Mouse (Mus musculus) ES-Bruce4 (cell line): ENCODE results near the gene Hist1h3d. TPM values are rescaled to one million over a fixed set of nuclear protein-coding genes. Genes with fewer than 3 reads are reported as not detected.

Experiments
- H3K27ac ChIP-seq: 2 replicates; pipeline ENCODE4 v1.5.1; 2012; ENCODE audit warnings: low read length, inconsistent platforms; ENCODE audit not compliant: insufficient read depth
- H3K27me3 ChIP-seq: 2 replicates; pipeline ENCODE4 v1.6.1; 2012; ENCODE audit warnings: mild to moderate bottlenecking, low read length, inconsistent platforms; ENCODE audit not compliant: control insufficient read depth, poor library complexity, insufficient read depth, severe bottlenecking
- H3K36me3 ChIP-seq: 2 replicates; pipeline ENCODE4 v1.6.1; 2012; ENCODE audit warnings: inconsistent platforms, mild to moderate bottlenecking, low read length, moderate library complexity; ENCODE audit not compliant: control insufficient read depth, poor library complexity, insufficient read depth, severe bottlenecking
- H3K4me1 ChIP-seq: one replicate; pipeline ENCODE4 v1.8.1; 2011; ENCODE audit warnings: low read length; ENCODE audit not compliant: control insufficient read depth, insufficient read depth
- H3K4me3 ChIP-seq: 2 replicates; pipeline ENCODE4 v1.5.1; 2011; ENCODE audit warnings: low read depth, mild to moderate bottlenecking, low read length
- H3K9ac ChIP-seq: 2 replicates; pipeline ENCODE4 v1.6.1; 2012; ENCODE audit warnings: low read depth, mild to moderate bottlenecking, inconsistent platforms; ENCODE audit not compliant: poor library complexity, severe bottlenecking
- H3K9me3 ChIP-seq: replicated peaks from 2 replicates; pipeline ENCODE4 v1.6.1; 2012; ENCODE audit warnings: mild to moderate bottlenecking, low read length, inconsistent platforms; ENCODE audit not compliant: control insufficient read depth, poor library complexity, insufficient read depth, severe bottlenecking
- CTCF ChIP-seq: IDR thresholded peaks from one replicate; pipeline ENCODE4 v1.8.1; 2011; ENCODE audit warnings: low read depth, low read length
- EP300 ChIP-seq: IDR thresholded peaks from 2 replicates; pipeline ENCODE4 v1.6.1; 2011; ENCODE audit warnings: low read depth, low read length; ENCODE audit not compliant: insufficient read depth
- POLR2A ChIP-seq: IDR thresholded peaks from one replicate; pipeline ENCODE4 v1.8.1; 2011; ENCODE audit warnings: low read length; ENCODE audit not compliant: insufficient read depth
- polyA plus RNA-seq: library from polyadenylated mRNA; stranded (reverse); fragments of >200 nt; gene quantifications from 2 replicates; pipeline ENCODE4 v1.2.4, GENCODE M21; 2011; ENCODE audit warnings: low read depth; ENCODE audit not compliant: missing spikeins, insufficient read depth, insufficient read length

Hist1h3d gene
- polyA plus RNA-seq, 1 experiment, result 3.2 TPM

DNA sequence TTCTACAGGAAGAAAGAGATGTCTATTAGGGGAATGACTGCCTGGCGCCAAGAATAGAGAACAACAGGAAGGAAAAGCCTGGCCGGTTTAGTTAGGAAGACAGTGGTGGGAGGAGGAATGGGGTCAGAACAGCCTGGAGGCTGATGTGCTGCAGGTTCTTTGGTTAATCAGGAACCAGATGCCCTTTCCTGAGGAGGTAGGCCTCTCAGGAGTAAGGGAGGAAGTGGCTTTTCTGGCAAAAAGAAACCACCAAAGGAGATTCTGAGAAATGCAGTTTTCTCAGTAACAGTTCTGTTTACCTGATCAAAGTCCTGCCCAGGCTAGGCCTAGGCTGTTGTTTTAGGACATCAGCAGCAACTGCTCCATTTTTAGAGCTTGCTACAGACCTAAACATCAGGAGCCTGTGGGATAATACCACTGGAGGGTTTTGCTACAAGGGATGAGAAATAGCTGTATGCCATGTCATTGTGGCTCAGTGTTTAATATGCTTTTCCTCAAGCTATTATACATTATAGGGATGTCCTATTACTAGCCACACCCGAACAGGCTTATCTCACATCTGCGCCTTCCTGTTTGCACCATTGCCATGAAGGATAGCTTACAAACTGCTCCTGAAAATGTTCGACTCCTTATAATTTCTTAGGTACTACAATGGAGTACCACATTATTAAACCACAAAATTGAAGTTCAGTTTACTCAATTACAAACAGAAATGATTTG is 17.6 kb downstream of the Hist1h3d start:
- peak overlapping the region; percentile 86 for H3K27ac ChIP-seq
- H3K27me3 ChIP-seq, result no peaks in the 10 kb centered on the region

DNA sequence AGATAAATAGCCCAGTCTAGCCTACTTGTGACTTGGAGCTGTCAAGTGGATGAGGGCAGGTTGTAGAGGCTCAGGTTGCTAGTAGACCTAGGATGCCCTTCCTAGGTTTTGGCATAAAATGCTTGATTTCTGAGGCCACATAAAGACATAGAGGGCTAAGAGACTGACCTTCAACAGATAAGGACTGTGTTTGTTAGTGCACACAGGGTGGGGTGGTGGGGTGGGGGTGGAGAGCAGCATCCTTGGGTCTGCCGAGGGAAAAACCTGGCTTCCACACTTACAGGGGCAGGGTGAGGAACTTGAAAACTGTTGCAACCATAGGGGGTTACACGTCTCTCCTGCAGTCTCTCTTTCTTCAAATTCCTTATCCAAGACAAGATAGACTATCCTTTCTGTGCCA is 19.6 kb downstream of the Hist1h3d start:
- TF ChIP-seq CTCF, result no peak
- TF ChIP-seq EP300, result no peak
- no peak for TF ChIP-seq POLR2A
- Histone ChIP-seq H3K9ac (no peak overlapping the region), H3K4me1 (peaks cover 6% of the 10 kb centered on the region), H3K36me3 (no peaks in the 10 kb centered on the region), H3K4me3 (no peak overlapping the region), H3K9me3 (no peaks in the 10 kb centered on the region; the same call in 1 of the 2 replicates), H3K27me3 (no peaks in the 10 kb centered on the region), H3K27ac (peak overlapping the region; percentile 87)

More for the DNA sequence above, 17.6 kb downstream of the Hist1h3d start:
- no peak for TF ChIP-seq POLR2A
- peak; percentile 85 for TF ChIP-seq EP300
- Histone ChIP-seq H3K4me1 (peaks cover 6% of the 10 kb centered on the region), H3K4me3 (no peak overlapping the region), H3K9ac (no peak overlapping the region), H3K36me3 (no peaks in the 10 kb centered on the region), H3K9me3 (no peaks in the 10 kb centered on the region; the same call in 1 of the 2 replicates)

DNA sequence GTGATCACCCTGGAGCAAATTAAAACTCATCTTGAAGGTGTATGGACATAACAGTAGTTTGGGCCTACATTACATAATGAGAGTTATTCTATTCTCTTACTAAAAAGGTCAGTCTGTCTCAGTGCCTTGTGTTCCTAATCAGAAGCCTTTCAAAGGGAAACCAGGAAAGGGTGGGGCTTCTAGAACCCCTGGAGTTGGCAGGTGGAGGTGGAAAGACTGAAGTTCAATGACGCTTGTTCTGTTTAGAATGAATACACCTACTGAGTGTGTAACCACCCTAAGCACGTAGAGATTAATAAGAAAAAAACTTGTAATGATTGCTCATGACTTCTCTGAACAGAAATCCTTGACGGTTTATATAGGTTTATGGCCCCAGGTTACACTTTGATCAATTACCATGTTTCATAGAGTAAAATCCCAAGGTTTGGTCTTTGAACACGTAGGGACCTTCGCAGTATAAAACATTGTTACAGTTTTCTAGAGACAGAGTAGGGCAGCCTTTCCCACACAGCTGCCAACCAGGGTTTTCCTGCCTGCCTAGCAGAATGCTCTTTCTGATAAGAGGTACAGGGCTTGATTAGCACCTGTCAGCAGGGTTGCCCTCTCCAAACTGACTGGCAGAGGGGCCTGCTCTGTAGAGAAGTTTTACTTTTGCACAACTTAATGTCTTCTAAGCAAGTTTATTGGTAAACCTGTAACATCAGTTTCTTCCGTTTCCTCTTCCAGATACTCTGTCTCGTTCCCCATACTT is 20.2 kb downstream of the Hist1h3d start:
- Histone ChIP-seq H3K36me3 (no peaks in the 10 kb centered on the region), H3K27ac (peak overlapping the region; percentile 87), H3K9ac (no peak overlapping the region)

DNA sequence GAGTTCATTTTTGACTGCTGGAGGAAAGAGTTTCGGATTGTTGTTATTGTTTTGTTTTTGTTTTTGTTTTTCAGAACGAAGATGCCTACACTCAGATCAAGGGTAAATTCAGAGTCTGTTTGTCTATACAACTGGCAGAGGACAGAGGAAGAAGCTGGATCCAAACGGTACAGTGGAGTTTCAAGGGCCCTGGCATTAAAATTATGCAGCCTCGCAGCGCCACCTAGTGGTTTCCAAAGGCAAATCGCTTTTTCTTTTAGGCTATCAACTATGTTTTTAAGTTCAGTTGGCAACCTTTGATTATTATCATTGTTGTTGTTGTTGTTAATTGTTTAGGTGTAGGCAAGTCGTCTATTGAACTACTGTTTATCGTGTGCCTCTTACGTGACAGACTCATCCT is 22.4 kb downstream of the Hist1h3d start:
- TF ChIP-seq CTCF (peak; percentile 50), EP300 (no peak), POLR2A (no peak)
- H3K9me3 ChIP-seq, result no peaks in the 10 kb centered on the region; the same call in 1 of the 2 replicates
- peaks cover 6% of the 10 kb centered on the region for H3K4me1 ChIP-seq

More for the DNA sequence above, 20.2 kb downstream of the Hist1h3d start:
- no peaks in the 10 kb centered on the region; the same call in 1 of the 2 replicates for H3K9me3 ChIP-seq
- TF ChIP-seq CTCF, result no peak
- no peak for TF ChIP-seq POLR2A
- TF ChIP-seq EP300, result no peak
- H3K27me3 ChIP-seq, result no peaks in the 10 kb centered on the region
- no peak overlapping the region for H3K4me3 ChIP-seq
- peaks cover 6% of the 10 kb centered on the region for H3K4me1 ChIP-seq

DNA sequence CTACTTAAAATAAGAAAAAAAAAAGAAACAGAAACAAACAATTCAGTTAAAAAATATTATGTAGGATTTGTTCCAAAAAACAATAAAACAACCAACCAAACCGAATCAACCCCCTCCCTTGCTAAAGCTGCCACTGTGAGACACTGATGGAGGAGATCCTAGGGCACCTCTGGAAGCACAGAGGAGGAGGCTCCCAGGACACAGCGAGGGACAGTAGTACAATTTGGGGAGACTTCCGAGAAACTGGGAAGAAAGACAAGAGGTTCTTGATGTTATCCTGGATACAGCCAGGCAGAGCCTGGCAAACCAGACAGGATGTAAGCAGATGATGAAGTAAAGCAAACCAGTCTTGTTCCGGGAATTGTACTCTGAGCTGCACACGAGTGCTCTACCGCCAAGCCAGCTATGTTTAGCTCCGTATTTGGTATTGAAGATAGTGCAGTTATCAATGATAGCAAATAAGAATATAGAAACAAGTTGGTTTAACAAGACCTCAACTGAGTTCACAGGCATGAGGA is 27.7 kb downstream of the Hist1h3d start:
- Histone ChIP-seq H3K27me3 (no peaks in the 10 kb centered on the region), H3K4me1 (no peaks in the 10 kb centered on the region), H3K4me3 (no peak overlapping the region), H3K9me3 (no peaks in the 10 kb centered on the region), H3K36me3 (no peaks in the 10 kb centered on the region), H3K9ac (no peak overlapping the region), H3K27ac (no peak overlapping the region)
- no peak for TF ChIP-seq CTCF
- TF ChIP-seq POLR2A, result no peak
- no peak for TF ChIP-seq EP300

More for the DNA sequence above, 22.4 kb downstream of the Hist1h3d start:
- H3K36me3 ChIP-seq, result no peaks in the 10 kb centered on the region
- no peak overlapping the region for H3K4me3 ChIP-seq
- H3K27ac ChIP-seq, result no peak overlapping the region
- no peaks in the 10 kb centered on the region for H3K27me3 ChIP-seq
- no peak overlapping the region for H3K9ac ChIP-seq
